ENCODE assay signal across 17 mouse cellular contexts in the genomic region with DNA sequence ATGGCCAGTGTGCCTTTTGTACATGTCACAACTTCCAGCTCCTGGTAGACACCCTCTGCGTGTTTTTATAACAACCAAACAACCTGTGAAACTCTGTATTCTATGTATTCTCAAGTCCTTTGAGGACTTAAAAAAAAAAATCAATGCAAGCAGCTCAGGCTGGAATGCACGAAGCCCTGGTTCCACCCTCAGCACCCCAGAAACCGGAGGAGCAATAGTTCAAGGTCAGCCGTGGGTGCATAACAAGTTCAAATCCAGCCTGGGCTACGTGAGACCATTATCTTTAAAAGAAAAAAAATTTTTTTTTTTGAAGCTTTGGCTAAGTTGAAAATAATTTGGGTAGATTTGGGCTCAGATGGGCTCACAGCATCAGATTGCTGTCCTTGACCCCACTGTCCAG. TPM values are rescaled to one million over a fixed set of nuclear protein-coding genes. Genes with fewer than 3 reads are reported as not detected.
DNase-seq lines count a peak whose midpoint lies in the region; ATAC-seq and TF ChIP-seq lines count a peak whose summit lies in the region.
"Had no signal": no experiment of that assay in that cellular context is flagged by ENCODE, and none has a peak within 500 bp of the region (broad histone marks: within the 10 kb centered on the region; RNA-seq: fewer than 3 reads in every experiment).

No protein-coding gene starts in this region.

- no peak for ATAC-seq in forebrain, embryonic 16.5 days
- ATAC-seq in kidney, embryonic 14.5 days (ENCODE audit: low FRiP score, low TSS enrichment): no peak
- no peak for ATAC-seq in stomach, embryonic 15.5 days (ENCODE audit: insufficient read depth, low FRiP score, low read depth)
- ATAC-seq in stomach, postnatal 0 days (ENCODE audit: low FRiP score, low TSS enrichment): no peak
- ATAC-seq: CD4-positive, CD25-positive, alpha-beta regulatory T cell, adult 4 months; inflammation-experienced regulatory T-cells, adult 6 months had no signal

- WGBS in forebrain, embryonic 10.5 days: 91% methylated on average over 5 of the region's 5 CpGs
- WGBS in forebrain, embryonic 16.5 days: 89% methylated on average over 5 of the region's 5 CpGs
- WGBS in kidney, embryonic 14.5 days: 76% methylated on average over 5 of the region's 5 CpGs
- 81% methylated on average over 5 of the region's 5 CpGs for WGBS in stomach, embryonic 15.5 days
- 86% methylated on average over 5 of the region's 5 CpGs for WGBS in stomach, postnatal 0 days

- H3K4me1 ChIP-seq in forebrain, embryonic 10.5 days: peaks cover 95% of the 10 kb centered on the region
- peaks cover 50% of the 10 kb centered on the region for H3K4me1 ChIP-seq in forebrain, embryonic 16.5 days (replicated peaks; ENCODE audit: control insufficient read depth, insufficient read depth, low read length)
- H3K4me1 ChIP-seq in kidney, embryonic 14.5 days (ENCODE audit: control insufficient read depth, insufficient read depth, low read length): peaks cover 86% of the 10 kb centered on the region
- H3K4me1 ChIP-seq in stomach, embryonic 15.5 days: peaks cover 76% of the 10 kb centered on the region
- H3K4me1 ChIP-seq in stomach, postnatal 0 days (replicated peaks; ENCODE audit: control insufficient read depth, insufficient read depth): peaks cover 10% of the 10 kb centered on the region

- TF ChIP-seq EP300 in stomach, postnatal 0 days (optimal IDR thresholded peaks at IDR 0.05): no peak

- no peak overlapping the region for H3K4me2 ChIP-seq in forebrain, embryonic 16.5 days (ENCODE audit: low read length)
- H3K4me2 ChIP-seq in kidney, embryonic 14.5 days (replicated peaks; ENCODE audit: low read depth, low read length): no peak overlapping the region
- no peak overlapping the region for H3K4me2 ChIP-seq in stomach, embryonic 15.5 days
- H3K4me2 ChIP-seq in stomach, postnatal 0 days (replicated peaks; ENCODE audit: low read depth): no peak overlapping the region

- no peaks in the 10 kb centered on the region for H3K9me3 ChIP-seq in forebrain, embryonic 10.5 days
- no peaks in the 10 kb centered on the region for H3K9me3 ChIP-seq in forebrain, embryonic 16.5 days (ENCODE audit: control insufficient read depth, low read length)
- H3K9me3 ChIP-seq in kidney, embryonic 14.5 days (ENCODE audit: control insufficient read depth, low read length): no peaks in the 10 kb centered on the region
- H3K9me3 ChIP-seq in stomach, embryonic 15.5 days: no peaks in the 10 kb centered on the region
- H3K9me3 ChIP-seq in stomach, postnatal 0 days (ENCODE audit: control insufficient read depth, low read length): no peaks in the 10 kb centered on the region
- H3K9me3 ChIP-seq: heart, embryonic 12.5 days had no signal

- peaks cover 43% of the 10 kb centered on the region for H3K27me3 ChIP-seq in forebrain, embryonic 10.5 days (ENCODE audit: poor library complexity, severe bottlenecking)
- H3K27me3 ChIP-seq in forebrain, embryonic 16.5 days (replicated peaks; ENCODE audit: control insufficient read depth, insufficient read depth, low read length): no peaks in the 10 kb centered on the region
- peaks cover 3% of the 10 kb centered on the region; the same call in 1 of the 2 replicates for H3K27me3 ChIP-seq in kidney, embryonic 14.5 days (ENCODE audit: control insufficient read depth, insufficient read depth, low read length)
- no peaks in the 10 kb centered on the region for H3K27me3 ChIP-seq in stomach, embryonic 15.5 days (replicated peaks)
- H3K27me3 ChIP-seq in stomach, postnatal 0 days (ENCODE audit: control insufficient read depth, insufficient read depth, low read length): no peaks in the 10 kb centered on the region

- H3K4me3 ChIP-seq in forebrain, embryonic 10.5 days: no peak overlapping the region
- H3K4me3 ChIP-seq in forebrain, embryonic 16.5 days (replicated peaks; ENCODE audit: low read length): no peak overlapping the region
- H3K4me3 ChIP-seq in kidney, embryonic 14.5 days (ENCODE audit: low read length): no peak overlapping the region
- H3K4me3 ChIP-seq in stomach, embryonic 15.5 days (replicated peaks): no peak overlapping the region
- no peak overlapping the region for H3K4me3 ChIP-seq in stomach, postnatal 0 days (ENCODE audit: low read depth, low read length)
- H3K4me3 ChIP-seq: layer of hippocampus, adult 2 months had no signal

- no peaks in the 10 kb centered on the region; the same call in 1 of the 2 replicates for H3K36me3 ChIP-seq in forebrain, embryonic 10.5 days (replicated peaks)
- H3K36me3 ChIP-seq in forebrain, embryonic 16.5 days (ENCODE audit: control insufficient read depth, insufficient read depth): no peaks in the 10 kb centered on the region
- no peaks in the 10 kb centered on the region for H3K36me3 ChIP-seq in kidney, embryonic 14.5 days (ENCODE audit: control insufficient read depth, insufficient read depth, low read length)
- no peaks in the 10 kb centered on the region for H3K36me3 ChIP-seq in stomach, embryonic 15.5 days
- no peaks in the 10 kb centered on the region for H3K36me3 ChIP-seq in stomach, postnatal 0 days (ENCODE audit: control insufficient read depth, insufficient read depth, low read length)
- H3K36me3 ChIP-seq: heart, embryonic 12.5 days had no signal

- H3K9ac ChIP-seq in forebrain, embryonic 16.5 days (replicated peaks; ENCODE audit: low read depth, low read length): no peak overlapping the region
- no peak overlapping the region for H3K9ac ChIP-seq in kidney, embryonic 14.5 days (ENCODE audit: low read depth, low read length)
- H3K9ac ChIP-seq in stomach, embryonic 15.5 days: no peak overlapping the region
- H3K9ac ChIP-seq in stomach, postnatal 0 days (ENCODE audit: low read length): no peak overlapping the region

- TF ChIP-seq CTCF in stomach, postnatal 0 days (IDR thresholded peaks at IDR 0.05; ENCODE audit: low read depth): no peak

- no peak for DNase-seq in forebrain, embryonic 10.5 days (ENCODE audit: extremely low spot score, low spot score)
- no peak for DNase-seq in kidney, postnatal 10 days
- DNase-seq in stomach, postnatal 0 days (ENCODE audit: low spot score): no peak
- DNase-seq in layer of hippocampus, adult 8-10 months (ENCODE audit: low spot score in 2 of 2): no peak
- DNase-seq in frontal cortex, postnatal 14 days (ENCODE audit: low spot score in 2 of 2): no peak
- DNase-seq: cerebellum, postnatal 14 days; heart, postnatal 4 days; liver; lung, adult 2 months; right cerebral cortex, postnatal 25 days had no signal

- H3K27ac ChIP-seq in forebrain, embryonic 10.5 days: peak overlapping the region; percentile 91
- no peak overlapping the region for H3K27ac ChIP-seq in forebrain, embryonic 16.5 days (ENCODE audit: low read length)
- peak overlapping the region; percentile 24; the same call in 1 of the 2 replicates for H3K27ac ChIP-seq in kidney, embryonic 14.5 days (ENCODE audit: low read depth, low read length)
- H3K27ac ChIP-seq in stomach, embryonic 15.5 days: peak overlapping the region; percentile 91
- no peak overlapping the region for H3K27ac ChIP-seq in stomach, postnatal 0 days (replicated peaks)

RNA-seq across cellular contexts. Expression of gene Gse1, which starts 35.6 kb away (rescaled TPM):
- 11.1 and 12.0 TPM in 2 replicates for polyA plus RNA-seq in forebrain, embryonic 10.5 days (2016; fragmentation: Nextera tagmentation; extraction: Ambion mirVana)
- polyA plus RNA-seq in forebrain, embryonic 16.5 days (2015; fragmentation: Nextera tagmentation; extraction: Ambion mirVana): 26.9 and 34.9 TPM in 2 replicates
- 11.3 and 12.1 TPM in 2 replicates for polyA plus RNA-seq in kidney, embryonic 14.5 days (2014; fragmentation: Nextera tagmentation; extraction: Ambion mirVana)
- polyA plus RNA-seq in stomach, embryonic 15.5 days (2015; fragmentation: Nextera tagmentation; extraction: Ambion mirVana): 9.6 and 10.8 TPM in 2 replicates
- polyA plus RNA-seq in stomach, postnatal 0 days (2015; fragmentation: Nextera tagmentation; extraction: Ambion mirVana): 6.4 and 7.0 TPM in 2 replicates
- 100 to 1,000 TPM; 114 to 136 (median 127) TPM for total RNA-seq in layer of hippocampus, adult 8-10 months (2022)

Comparison
In these comparisons a context has a peak if more than half of its experiments do, and no peak if none do; other contexts are left out.
1. H3K27ac ChIP-seq: peak in forebrain, embryonic 10.5 days (single experiment), kidney, embryonic 14.5 days (single experiment) and stomach, embryonic 15.5 days (single experiment); none in forebrain, embryonic 16.5 days (single experiment) and stomach, postnatal 0 days (single experiment).